Mouse (Mus musculus) hindbrain, embryonic 10.5 days (tissue): ENCODE data around the gene Slc12a6. TPM values are rescaled to one million over a fixed set of nuclear protein-coding genes. Genes with fewer than 3 reads are reported as not detected.
A peak's percentile ranks its signal among the peaks of the same experiment; 100 is the strongest.

Experiments used
- DNase-seq: peaks from one replicate; pipeline ENCODE4 v3.0.0-alpha.2; 2017; ENCODE audit warnings: low spot score
- H3K27ac ChIP-seq: fragments of 300-500 bp; sonication (generic); 2 replicates; pipeline ENCODE4 v1.5.1; 2016; ENCODE audit warnings: mild to moderate bottlenecking, moderate library complexity
- H3K27me3 ChIP-seq: fragments of 300-500 bp; sonication (generic); 2 replicates; pipeline ENCODE4 v1.6.1; 2016; ENCODE audit warnings: mild to moderate bottlenecking; ENCODE audit not compliant: poor library complexity, insufficient read depth, severe bottlenecking
- H3K36me3 ChIP-seq: fragments of 300-500 bp; sonication (generic); 2 replicates; pipeline ENCODE4 v1.6.1; 2016; ENCODE audit warnings: mild to moderate bottlenecking, moderate library complexity
- H3K4me1 ChIP-seq: fragments of 300-500 bp; sonication (generic); replicated peaks from 2 replicates; pipeline ENCODE4 v1.6.1; 2016; ENCODE audit warnings: mild to moderate bottlenecking
- H3K4me3 ChIP-seq: fragments of 300-500 bp; sonication (generic); 2 replicates; pipeline ENCODE4 v1.5.1; 2016; ENCODE audit warnings: mild to moderate bottlenecking, moderate library complexity
- H3K9me3 ChIP-seq: fragments of 300-500 bp; sonication (generic); 2 replicates; pipeline ENCODE4 v1.6.1; 2016; ENCODE audit warnings: mild to moderate bottlenecking, moderate library complexity
- WGBS: fragments of 180-500 bp; shearing (Covaris S2); methylation state at CpG from one replicate; pipeline ENCODE4 v1.1.7; 2016; 5-methylcytosine and 5-hydroxymethylcytosine counted together
- polyA plus RNA-seq: library from polyadenylated mRNA; unstranded; fragments of >200 nt; fragmentation: Nextera tagmentation; extraction: Ambion mirVana; gene quantifications from 2 replicates; pipeline ENCODE4 v1.2.1, GENCODE M21; 2016

Slc12a6 gene
- polyA plus RNA-seq, 1 experiment from 2014 or later = 8.7 TPM

DNA sequence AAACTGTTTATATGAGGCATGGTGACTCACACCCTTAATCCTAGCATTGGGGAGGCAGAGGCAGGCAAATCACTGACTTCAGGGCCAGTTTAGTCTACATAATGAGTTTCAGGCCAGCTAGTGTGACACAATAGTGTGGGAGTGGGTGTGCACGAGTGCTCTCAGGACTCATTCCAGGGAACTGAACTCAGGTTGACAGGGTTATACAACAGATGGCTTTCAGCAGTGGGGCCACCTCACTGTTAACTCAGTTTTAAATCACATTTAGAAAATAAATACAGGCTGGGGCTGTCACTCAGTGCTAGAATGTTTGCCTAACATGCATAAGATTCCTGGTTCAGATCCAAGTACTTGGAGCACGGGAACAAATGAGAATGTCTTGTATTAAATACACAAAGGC is 94.0 kb downstream of the Slc12a6 start:
- DNase-seq = no peak
- no peak overlapping the region for H3K4me3 ChIP-seq
- H3K36me3 ChIP-seq = peaks cover 93% of the 10 kb centered on the region
- no peaks in the 10 kb centered on the region for H3K27me3 ChIP-seq
- H3K4me1 ChIP-seq = no peaks in the 10 kb centered on the region
- 92% methylated on average over 2 of the region's 2 CpGs for WGBS
- H3K9me3 ChIP-seq = no peaks in the 10 kb centered on the region
- H3K27ac ChIP-seq = no peak overlapping the region

GRCm38 (mm10) chr2:112360012-112360780 is 94.6 kb downstream of the Slc12a6 start:
- Histone ChIP-seq H3K9me3 (no peaks in the 10 kb centered on the region), H3K4me1 (no peaks in the 10 kb centered on the region), H3K27me3 (no peaks in the 10 kb centered on the region), H3K27ac (no peak overlapping the region), H3K36me3 (peaks cover 95% of the 10 kb centered on the region), H3K4me3 (no peak overlapping the region)
- WGBS = 95% methylated on average over 12 of the region's 12 CpGs
- no peak for DNase-seq

DNA sequence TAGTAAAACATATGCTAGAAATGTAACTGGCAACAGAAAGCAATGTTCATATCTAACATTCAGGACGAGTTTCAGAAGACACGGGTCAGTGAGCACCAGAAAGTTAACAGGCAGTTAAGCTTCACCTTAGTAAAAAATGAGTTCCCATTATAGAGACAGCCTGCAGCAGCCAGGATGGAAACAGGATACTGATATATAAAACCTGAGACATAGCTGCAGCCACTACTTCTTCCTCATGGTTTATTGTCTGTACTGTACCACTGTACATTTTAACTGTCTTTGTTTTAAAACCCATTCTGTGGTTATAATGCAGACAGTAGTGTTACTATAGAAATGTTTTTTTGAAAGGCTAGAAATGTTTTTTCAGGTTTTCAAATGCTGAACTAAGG is 95.2 kb downstream of the Slc12a6 start:
- no peaks in the 10 kb centered on the region for H3K4me1 ChIP-seq
- 91% methylated on average over 2 of the region's 2 CpGs for WGBS
- H3K4me3 ChIP-seq = no peak overlapping the region
- H3K27me3 ChIP-seq = no peaks in the 10 kb centered on the region
- H3K9me3 ChIP-seq = no peaks in the 10 kb centered on the region
- H3K36me3 ChIP-seq = peaks cover 93% of the 10 kb centered on the region
- no peak overlapping the region for H3K27ac ChIP-seq
- DNase-seq = no peak

- H3K27ac ChIP-seq = peak overlapping the region; percentile 92
- peak; percentile 7 for DNase-seq
Observed at GRCm38 (mm10) chr2:112367222-112367621, 101.6 kb downstream of the Slc12a6 start.

DNA sequence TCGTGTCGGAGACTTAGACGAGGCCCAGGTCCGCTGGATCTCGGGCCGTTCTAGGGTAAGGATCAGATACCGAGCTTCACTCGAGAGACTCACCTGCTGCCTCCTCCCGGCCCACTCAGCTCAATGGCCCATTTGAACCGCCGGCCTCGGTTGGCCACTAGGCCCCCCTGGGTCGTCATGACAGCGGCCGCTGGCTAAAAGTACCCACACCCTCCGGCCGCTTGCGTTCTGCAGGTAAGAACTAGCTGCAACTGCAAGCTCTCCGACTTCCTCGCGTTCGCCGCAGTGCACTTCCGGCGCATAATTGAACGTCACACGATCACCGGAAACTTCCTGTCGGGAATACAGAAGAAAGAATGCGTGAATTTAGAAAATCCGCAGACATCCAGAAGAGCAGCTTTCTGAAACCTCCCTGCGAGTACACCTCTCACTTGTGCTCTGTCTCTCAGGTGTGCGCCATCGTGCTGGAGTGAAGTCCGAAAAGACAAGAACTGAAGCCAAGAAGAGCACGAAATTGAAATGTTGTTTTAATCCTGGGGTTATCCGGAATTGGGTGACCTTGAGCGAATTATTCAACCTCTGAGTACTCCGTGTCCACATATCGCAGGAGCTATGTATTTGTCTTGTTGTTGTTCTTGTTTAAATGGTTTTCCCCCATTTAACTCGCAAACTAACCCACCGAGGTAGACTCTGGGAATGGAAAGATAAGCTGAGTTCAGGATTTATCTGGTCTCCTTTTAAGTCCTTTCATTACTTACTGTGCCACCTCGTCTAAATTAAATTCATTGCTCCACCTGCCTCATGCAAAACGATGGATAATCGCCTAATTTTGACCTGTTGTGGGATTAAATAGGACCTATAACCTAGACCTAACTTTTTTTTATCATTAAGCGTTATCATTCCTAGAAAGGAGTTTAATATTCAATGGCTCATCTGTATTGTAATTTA is 102.4 kb downstream of the Slc12a6 start, which contains the start of gene Emc4:
TSS of gene Emc4 (minus strand) at position 302 of the 948 bp plus-strand sequence.
- peak within 1 kb of the TSS; percentile 90 for H3K4me3 ChIP-seq
- H3K9me3 ChIP-seq = no peaks in the 10 kb centered on the region
- H3K36me3 ChIP-seq = peaks cover 28% of the 10 kb centered on the region
- peaks cover 14% of the 10 kb centered on the region for H3K4me1 ChIP-seq
- no peaks in the 10 kb centered on the region for H3K27me3 ChIP-seq
- peak; percentile 93 for DNase-seq
- WGBS = 2% methylated on average over 46 of the region's 46 CpGs
- H3K27ac ChIP-seq = peak within 1 kb of the TSS; percentile 92

More at GRCm38 (mm10) chr2:112367222-112367621, 101.6 kb downstream of the Slc12a6 start:
- H3K36me3 ChIP-seq = peaks cover 35% of the 10 kb centered on the region
- peak overlapping the region; percentile 90 for H3K4me3 ChIP-seq
- H3K27me3 ChIP-seq = no peaks in the 10 kb centered on the region
- no peaks in the 10 kb centered on the region for H3K9me3 ChIP-seq
- 21% methylated on average over 15 of the region's 15 CpGs for WGBS
- H3K4me1 ChIP-seq = peaks cover 14% of the 10 kb centered on the region

DNA sequence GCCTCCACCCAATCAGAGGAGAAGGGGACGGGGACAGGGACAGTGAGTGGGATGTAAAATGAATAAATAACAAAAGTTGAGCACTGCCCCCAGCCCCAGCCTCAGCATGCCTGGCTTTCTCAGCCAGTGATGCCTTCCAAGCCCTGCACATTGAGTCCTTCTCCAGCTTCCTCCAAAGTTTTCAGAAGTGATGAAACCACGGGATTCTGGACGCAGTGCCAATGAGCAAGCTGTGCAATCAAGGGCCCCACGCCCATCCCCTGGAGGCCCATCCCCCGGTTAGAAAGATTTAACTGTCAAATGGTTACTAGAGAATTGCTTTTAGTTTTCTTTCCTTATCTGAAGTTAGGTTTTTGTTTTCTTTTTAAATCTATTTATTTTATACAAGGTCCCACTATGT is 104.3 kb downstream of the Slc12a6 start:
- H3K4me1 ChIP-seq = peaks cover 14% of the 10 kb centered on the region
- no peaks in the 10 kb centered on the region for H3K9me3 ChIP-seq
- WGBS = 75% methylated on average over 5 of the region's 5 CpGs
- H3K27ac ChIP-seq = no peak overlapping the region
- H3K27me3 ChIP-seq = no peaks in the 10 kb centered on the region
- DNase-seq = no peak
- H3K36me3 ChIP-seq = peaks cover 9% of the 10 kb centered on the region
- H3K4me3 ChIP-seq = no peak overlapping the region

- 50% methylated on average over 4 of the region's 4 CpGs for WGBS
- Histone ChIP-seq H3K27me3 (no peaks in the 10 kb centered on the region), H3K9me3 (no peaks in the 10 kb centered on the region), H3K36me3 (no peaks in the 10 kb centered on the region), H3K4me1 (0 out of 2 replicates have a peak, but pooled peaks cover 3% of the 10 kb centered on the region), H3K4me3 (no peak overlapping the region), H3K27ac (no peak overlapping the region)
- no peak for DNase-seq
Observed at GRCm38 (mm10) chr2:112373141-112373540, 107.5 kb downstream of the Slc12a6 start.

DNA sequence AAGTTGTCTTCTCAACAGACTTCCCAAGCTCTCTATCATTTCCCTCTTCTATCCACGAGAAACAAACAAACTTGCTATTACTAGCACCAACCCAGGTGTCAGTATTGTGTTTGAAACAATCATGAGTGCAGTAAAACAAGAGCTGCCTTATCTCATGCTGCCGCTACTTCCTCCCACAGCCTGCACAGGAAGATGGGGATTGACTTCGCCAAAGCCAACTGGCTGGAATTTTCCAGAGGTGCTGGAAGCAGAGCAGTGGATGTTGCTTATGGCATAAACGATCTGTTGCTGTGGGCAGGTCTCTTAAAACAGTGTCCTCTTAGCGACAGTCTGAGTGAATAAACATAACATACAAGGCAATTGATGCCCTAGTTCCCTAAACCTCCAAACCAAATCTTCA is 109.0 kb downstream of the Slc12a6 start:
- Histone ChIP-seq H3K27ac (no peak overlapping the region), H3K36me3 (no peaks in the 10 kb centered on the region), H3K9me3 (no peaks in the 10 kb centered on the region), H3K4me1 (no peaks in the 10 kb centered on the region), H3K27me3 (no peaks in the 10 kb centered on the region), H3K4me3 (no peak overlapping the region)
- 73% methylated on average over 5 of the region's 5 CpGs for WGBS
- no peak for DNase-seq

- no peaks in the 10 kb centered on the region for H3K27me3 ChIP-seq
- peak within 1 kb of the TSS; percentile 97 for H3K27ac ChIP-seq
- H3K4me1 ChIP-seq = peaks cover 17% of the 10 kb centered on the region
- under 1% methylated on average over 72 of the region's 72 CpGs for WGBS
- peaks cover 4% of the 10 kb centered on the region; the same call in 1 of the 2 replicates for H3K36me3 ChIP-seq
- H3K4me3 ChIP-seq = peak within 1 kb of the TSS; percentile 97
- DNase-seq = peak; percentile 93
- no peaks in the 10 kb centered on the region for H3K9me3 ChIP-seq
Observed at GRCm38 (mm10) chr2:112378973-112379898, 113.6 kb downstream of the Slc12a6 start, which contains the start of gene Katnbl1. Gene Katnbl1, plus strand, starts transcription at chr2:112379211.

DNA sequence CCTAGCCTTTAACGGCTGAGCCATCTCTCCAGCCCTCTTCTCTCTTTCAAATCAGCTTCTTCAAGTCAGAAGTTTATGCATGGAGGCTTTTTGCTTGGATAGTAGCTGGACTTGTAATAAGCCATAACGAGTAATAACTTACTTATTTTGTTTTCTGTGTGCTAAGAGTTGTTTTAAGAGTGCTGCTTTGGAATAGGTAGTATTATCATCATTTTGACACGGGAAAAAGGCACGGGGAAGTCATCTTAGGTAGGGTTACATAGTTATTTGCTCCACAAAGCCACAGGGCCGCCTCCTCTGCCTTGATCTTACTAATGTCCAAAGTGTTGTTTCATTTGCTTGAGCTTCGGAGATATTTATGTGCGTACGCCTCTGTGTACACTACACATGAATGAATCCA is 114.5 kb downstream of the Slc12a6 start:
- Histone ChIP-seq H3K27me3 (no peaks in the 10 kb centered on the region), H3K36me3 (peaks cover 4% of the 10 kb centered on the region; the same call in 1 of the 2 replicates), H3K4me3 (peak overlapping the region; percentile 97), H3K9me3 (no peaks in the 10 kb centered on the region), H3K27ac (peak overlapping the region; percentile 97), H3K4me1 (peaks cover 17% of the 10 kb centered on the region)
- no peak for DNase-seq
- 64% methylated on average over 8 of the region's 8 CpGs for WGBS

DNA sequence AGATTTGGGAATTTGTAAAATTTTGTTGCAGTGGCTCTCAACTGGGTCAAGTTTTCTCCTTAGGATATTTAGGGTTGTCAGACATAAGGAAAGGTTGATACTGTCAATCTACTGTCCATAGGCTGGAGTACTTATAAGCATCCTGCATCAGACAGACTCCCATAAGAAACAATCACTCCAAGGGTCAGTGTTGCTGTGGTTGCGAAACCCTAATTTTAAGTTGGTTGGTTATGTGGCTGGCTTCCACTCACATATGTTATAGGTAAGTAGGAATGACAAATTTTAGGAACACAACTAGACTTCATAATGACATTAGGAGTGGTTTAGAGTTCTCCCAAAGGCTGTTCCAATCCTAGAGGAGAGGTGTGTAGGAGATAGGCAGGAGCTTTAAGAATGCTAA is 115.6 kb downstream of the Slc12a6 start:
- no peak overlapping the region for H3K4me3 ChIP-seq
- peaks cover 4% of the 10 kb centered on the region; the same call in 1 of the 2 replicates for H3K36me3 ChIP-seq
- peaks cover 17% of the 10 kb centered on the region for H3K4me1 ChIP-seq
- no peak for DNase-seq
- no peak overlapping the region for H3K27ac ChIP-seq
- no peaks in the 10 kb centered on the region for H3K9me3 ChIP-seq
- 98% methylated on average over 1 of the region's 1 CpGs for WGBS
- no peaks in the 10 kb centered on the region for H3K27me3 ChIP-seq

- Histone ChIP-seq H3K9me3 (no peaks in the 10 kb centered on the region), H3K27ac (no peak overlapping the region), H3K27me3 (no peaks in the 10 kb centered on the region), H3K36me3 (no peaks in the 10 kb centered on the region), H3K4me1 (no peaks in the 10 kb centered on the region), H3K4me3 (no peak overlapping the region)
- WGBS = 95% methylated on average over 5 of the region's 5 CpGs
- no peak for DNase-seq
Observed at GRCm38 (mm10) chr2:112390843-112391242, 125.2 kb downstream of the Slc12a6 start.
